Mouse (Mus musculus): ENCODE results near the gene Zfp800. TPM values are rescaled to one million over a fixed set of nuclear protein-coding genes. Genes with fewer than 3 reads are reported as not detected.

The Zfp800 gene
- total and polyA plus RNA-seq, 3 experiments: 95.3 to 235 (median 122) TPM

DNA sequence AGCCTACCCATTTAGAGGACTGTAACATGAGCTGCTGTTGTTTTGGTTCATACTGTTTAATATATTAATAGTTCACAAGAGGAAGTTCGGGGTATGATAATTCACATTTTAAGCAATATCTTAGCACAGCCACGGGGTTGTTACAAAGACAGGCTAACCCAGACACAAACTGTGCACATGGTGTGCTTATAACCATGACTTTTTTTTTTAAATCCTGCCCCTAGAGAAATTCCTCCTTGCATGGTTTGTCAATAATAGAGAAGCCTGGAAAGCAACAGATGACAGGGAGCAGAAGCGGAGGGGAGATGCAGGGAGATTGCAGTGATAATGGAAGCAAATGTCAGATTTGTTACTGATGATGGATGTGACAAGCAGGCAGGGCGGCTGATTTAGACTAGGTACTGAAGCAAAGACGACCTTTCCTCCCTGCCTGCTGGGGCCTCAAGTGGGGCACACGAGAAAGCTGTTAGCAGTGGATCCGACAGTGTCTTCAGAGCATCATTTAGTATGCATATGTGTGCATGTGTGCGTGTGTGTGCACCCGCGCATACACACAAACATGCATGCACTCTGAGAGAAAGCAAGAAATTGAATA lies 68.7 kb downstream of the Zfp800 start:
- no peak for ATAC-seq (ENCODE audit: extremely low read depth, insufficient number of reproducible peaks, low FRiP score, poor library complexity, severe bottlenecking)
- no peaks in the 10 kb centered on the region for H3K4me1 ChIP-seq (ENCODE audit: insufficient read depth, low read depth, low read length)
- no peak for DNase-seq (ENCODE audit: low spot score)
- no peaks in the 10 kb centered on the region for H3K36me3 ChIP-seq (replicated peaks)
- no peak for TF ChIP-seq CTCF (IDR thresholded peaks at IDR 0.05; ENCODE audit: low read depth, low read length)
- no peak for TF ChIP-seq GATA2 (IDR thresholded peaks at IDR 0.05; ENCODE audit: borderline replicate concordance, low read depth, low read length)
- TF ChIP-seq GATA1 (IDR thresholded peaks at IDR 0.05; ENCODE audit: borderline replicate concordance, low read length): no peak
- no peak for TF ChIP-seq POLR2AphosphoS5 (IDR thresholded peaks at IDR 0.05; ENCODE audit: insufficient replicate concordance, low read depth, low read length)
- TF ChIP-seq TAL1 (conservative IDR thresholded peaks at IDR 0.05; ENCODE audit: low read depth, low read length): no peak
- H3K27me3 ChIP-seq (ENCODE audit: insufficient read depth, low read length): peaks cover 19% of the 10 kb centered on the region
- H3K4me3 ChIP-seq (ENCODE audit: low read depth, low read length): no peak overlapping the region
- H3K9me3 ChIP-seq (replicated peaks): no peaks in the 10 kb centered on the region

DNA sequence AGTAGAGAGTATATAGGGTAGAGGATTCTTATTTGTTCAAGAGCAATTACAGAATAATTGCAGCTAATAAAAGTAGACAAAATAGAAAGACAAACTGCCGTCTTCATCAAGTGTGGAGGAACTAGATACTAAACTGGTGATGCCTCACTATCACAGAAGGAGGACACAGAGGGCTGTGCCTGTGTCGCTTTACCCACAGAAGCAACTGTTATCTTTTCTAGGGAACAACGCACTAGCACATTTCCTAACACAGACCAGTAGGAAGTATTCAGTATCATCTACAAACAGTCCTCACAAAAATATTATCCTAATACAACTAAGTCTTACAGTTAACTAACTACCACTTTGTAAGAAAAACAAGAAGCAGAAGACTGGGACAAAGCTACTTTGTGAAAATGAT lies 71.1 kb downstream of the Zfp800 start:
- ATAC-seq (ENCODE audit: extremely low read depth, insufficient number of reproducible peaks, low FRiP score, poor library complexity, severe bottlenecking) (no peak), DNase-seq (ENCODE audit: low spot score) (no peak)
- Histone ChIP-seq H3K4me3 (ENCODE audit: low read depth, low read length) (no peak overlapping the region), H3K4me1 (ENCODE audit: insufficient read depth, low read depth, low read length) (no peaks in the 10 kb centered on the region), H3K36me3 (replicated peaks) (no peaks in the 10 kb centered on the region), H3K27me3 (ENCODE audit: insufficient read depth, low read length) (peaks cover 7% of the 10 kb centered on the region; the same call in 1 of the 2 replicates), H3K9me3 (replicated peaks) (no peaks in the 10 kb centered on the region)
- no peak for TF ChIP-seq GATA1 (IDR thresholded peaks at IDR 0.05; ENCODE audit: borderline replicate concordance, low read length)
- TF ChIP-seq CTCF (IDR thresholded peaks at IDR 0.05; ENCODE audit: low read depth, low read length): no peak
- no peak for TF ChIP-seq POLR2AphosphoS5 (IDR thresholded peaks at IDR 0.05; ENCODE audit: insufficient replicate concordance, low read depth, low read length)
- TF ChIP-seq GATA2 (IDR thresholded peaks at IDR 0.05; ENCODE audit: borderline replicate concordance, low read depth, low read length): no peak
- TF ChIP-seq TAL1 (conservative IDR thresholded peaks at IDR 0.05; ENCODE audit: low read depth, low read length): no peak

DNA sequence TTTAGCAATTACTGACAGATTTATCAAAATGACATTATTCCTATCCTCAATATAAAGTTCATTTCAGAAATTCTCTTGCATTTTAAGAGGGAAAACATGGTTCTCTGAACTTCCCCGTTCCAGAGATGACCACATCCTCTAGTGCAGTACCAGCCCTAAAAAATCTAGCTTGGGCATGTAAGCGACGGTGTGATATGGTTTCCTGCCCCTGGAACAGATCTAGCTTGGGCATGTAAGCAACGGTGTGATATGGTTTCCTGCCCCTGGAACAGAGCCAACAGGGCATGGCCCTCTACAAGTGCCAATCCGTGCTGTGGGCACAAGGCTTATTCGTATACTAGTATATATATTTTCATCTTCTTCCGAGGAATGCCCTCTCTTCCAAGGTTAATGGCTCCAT lies 75.4 kb downstream of the Zfp800 start:
- H3K9me3 ChIP-seq (replicated peaks): no peaks in the 10 kb centered on the region
- TF ChIP-seq CTCF (IDR thresholded peaks at IDR 0.05; ENCODE audit: low read depth, low read length) (no peak), GATA2 (IDR thresholded peaks at IDR 0.05; ENCODE audit: borderline replicate concordance, low read depth, low read length) (no peak), GATA1 (IDR thresholded peaks at IDR 0.05; ENCODE audit: borderline replicate concordance, low read length) (no peak), TAL1 (conservative IDR thresholded peaks at IDR 0.05; ENCODE audit: low read depth, low read length) (no peak), POLR2AphosphoS5 (IDR thresholded peaks at IDR 0.05; ENCODE audit: insufficient replicate concordance, low read depth, low read length) (no peak)
- no peaks in the 10 kb centered on the region for H3K36me3 ChIP-seq (replicated peaks)
- DNase-seq (ENCODE audit: low spot score): no peak
- no peak overlapping the region for H3K4me3 ChIP-seq (ENCODE audit: low read depth, low read length)
- H3K27me3 ChIP-seq (ENCODE audit: insufficient read depth, low read length): peaks cover 7% of the 10 kb centered on the region; the same call in 1 of the 2 replicates
- H3K4me1 ChIP-seq (ENCODE audit: insufficient read depth, low read depth, low read length): no peaks in the 10 kb centered on the region
- no peak for ATAC-seq (ENCODE audit: extremely low read depth, insufficient number of reproducible peaks, low FRiP score, poor library complexity, severe bottlenecking)

DNA sequence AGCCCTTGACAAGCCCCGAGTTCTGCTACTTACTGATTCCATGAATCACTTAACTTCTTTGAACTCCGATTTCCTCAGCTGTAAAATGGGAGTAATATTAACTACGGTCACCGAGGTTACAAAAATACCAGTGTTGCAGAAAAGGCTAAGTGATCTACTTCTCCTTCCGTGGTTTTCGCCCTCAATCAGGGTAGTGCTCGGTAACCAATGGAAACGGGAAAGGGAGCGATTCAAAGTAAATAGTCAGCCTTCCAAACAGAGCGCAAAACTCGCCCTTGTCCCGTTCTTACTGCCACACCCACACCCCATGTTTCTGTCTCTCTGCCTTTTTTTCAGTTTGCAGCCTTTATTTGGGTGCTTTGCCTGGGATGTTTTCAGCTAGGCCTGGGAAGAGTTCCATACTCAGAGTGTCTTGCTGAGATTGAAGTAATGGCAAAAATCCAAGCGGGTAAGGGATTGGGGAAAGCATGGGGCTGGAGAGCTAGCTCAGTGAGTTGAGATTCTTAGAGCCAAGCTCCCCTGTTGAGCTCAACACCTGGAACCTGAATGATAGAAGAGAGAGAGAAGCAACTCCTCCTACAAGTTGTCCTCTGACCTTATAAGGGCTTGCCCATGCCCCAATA lies 78.0 kb downstream of the Zfp800 start:
- H3K27me3 ChIP-seq (ENCODE audit: insufficient read depth, low read length): peaks cover 13% of the 10 kb centered on the region
- no peaks in the 10 kb centered on the region for H3K9me3 ChIP-seq (replicated peaks)
- no peak for DNase-seq (ENCODE audit: low spot score)
- H3K4me1 ChIP-seq (ENCODE audit: insufficient read depth, low read depth, low read length): no peaks in the 10 kb centered on the region
- no peak overlapping the region for H3K4me3 ChIP-seq (ENCODE audit: low read depth, low read length)
- no peak for TF ChIP-seq CTCF (IDR thresholded peaks at IDR 0.05; ENCODE audit: low read depth, low read length)
- TF ChIP-seq GATA1 (IDR thresholded peaks at IDR 0.05; ENCODE audit: borderline replicate concordance, low read length): no peak
- TF ChIP-seq POLR2AphosphoS5 (IDR thresholded peaks at IDR 0.05; ENCODE audit: insufficient replicate concordance, low read depth, low read length): no peak
- no peak for TF ChIP-seq GATA2 (IDR thresholded peaks at IDR 0.05; ENCODE audit: borderline replicate concordance, low read depth, low read length)
- TF ChIP-seq TAL1 (conservative IDR thresholded peaks at IDR 0.05; ENCODE audit: low read depth, low read length): no peak
- ATAC-seq (ENCODE audit: extremely low read depth, insufficient number of reproducible peaks, low FRiP score, poor library complexity, severe bottlenecking): no peak
- H3K36me3 ChIP-seq (replicated peaks): no peaks in the 10 kb centered on the region

DNA sequence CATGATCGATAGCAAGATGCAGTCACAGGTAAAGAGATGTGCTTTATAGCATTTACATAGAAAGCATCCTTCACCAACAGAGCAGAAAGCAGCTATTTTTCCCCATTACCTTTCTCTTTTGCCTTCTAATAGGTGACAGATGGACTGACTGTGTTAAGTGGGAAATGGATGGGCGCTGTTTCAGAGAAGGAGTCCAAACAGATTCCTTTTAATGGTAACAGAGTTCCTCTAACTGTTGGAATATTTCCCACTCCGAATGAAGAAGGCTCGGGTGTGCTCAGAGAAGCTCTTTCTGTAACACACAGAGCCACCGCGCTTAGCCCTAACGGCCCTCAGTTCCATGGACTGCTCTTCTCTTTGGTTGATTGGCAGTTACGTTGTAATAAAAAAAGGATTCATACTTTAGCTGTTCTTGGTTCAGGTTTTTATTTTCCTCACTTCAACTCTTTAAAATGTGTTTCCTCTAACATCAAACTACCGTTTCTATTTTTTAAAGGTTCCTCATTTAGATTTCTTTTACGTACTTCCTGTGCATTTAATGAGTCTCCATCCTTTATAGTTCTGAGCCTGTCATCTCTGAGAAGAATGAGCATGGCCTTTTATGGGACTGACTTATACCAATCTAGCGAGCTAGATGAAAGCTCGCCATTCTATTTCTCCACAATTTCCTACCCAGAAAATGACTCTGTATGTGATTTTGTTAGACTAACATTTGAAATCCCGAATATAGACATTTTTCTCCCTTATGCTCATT lies 78.8 kb downstream of the Zfp800 start:
- Histone ChIP-seq H3K4me3 (ENCODE audit: low read depth, low read length) (no peak overlapping the region), H3K4me1 (ENCODE audit: insufficient read depth, low read depth, low read length) (no peaks in the 10 kb centered on the region), H3K36me3 (replicated peaks) (no peaks in the 10 kb centered on the region), H3K9me3 (replicated peaks) (no peaks in the 10 kb centered on the region), H3K27me3 (ENCODE audit: insufficient read depth, low read length) (peaks cover 11% of the 10 kb centered on the region)
- ATAC-seq (ENCODE audit: extremely low read depth, insufficient number of reproducible peaks, low FRiP score, poor library complexity, severe bottlenecking) (no peak), DNase-seq (ENCODE audit: low spot score) (no peak)
- TF ChIP-seq CTCF (IDR thresholded peaks at IDR 0.05; ENCODE audit: low read depth, low read length) (no peak), TAL1 (conservative IDR thresholded peaks at IDR 0.05; ENCODE audit: low read depth, low read length) (no peak), POLR2AphosphoS5 (IDR thresholded peaks at IDR 0.05; ENCODE audit: insufficient replicate concordance, low read depth, low read length) (no peak), GATA1 (IDR thresholded peaks at IDR 0.05; ENCODE audit: borderline replicate concordance, low read length) (no peak), GATA2 (IDR thresholded peaks at IDR 0.05; ENCODE audit: borderline replicate concordance, low read depth, low read length) (no peak)

DNA sequence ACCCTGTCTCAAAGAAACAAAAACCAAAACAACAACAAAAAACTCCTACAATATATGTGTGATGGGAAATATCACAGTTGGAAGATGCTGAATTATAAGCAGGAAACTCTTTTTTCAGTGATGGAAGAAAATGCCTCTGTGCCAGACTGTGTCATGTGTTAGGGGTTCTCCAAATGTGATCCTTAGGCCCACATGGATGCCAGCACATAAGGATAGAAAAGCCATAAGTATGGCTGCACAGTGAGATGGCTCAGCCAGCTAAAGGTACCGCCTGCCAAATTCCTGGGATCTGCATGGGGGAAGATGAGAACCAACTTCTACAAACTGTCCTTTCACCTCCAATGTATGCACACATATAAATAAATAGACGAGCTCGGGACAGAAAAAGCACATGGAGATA lies 82.6 kb downstream of the Zfp800 start:
- Histone ChIP-seq H3K4me3 (ENCODE audit: low read depth, low read length) (no peak overlapping the region), H3K36me3 (replicated peaks) (no peaks in the 10 kb centered on the region), H3K4me1 (ENCODE audit: insufficient read depth, low read depth, low read length) (no peaks in the 10 kb centered on the region), H3K9me3 (replicated peaks) (no peaks in the 10 kb centered on the region), H3K27me3 (ENCODE audit: insufficient read depth, low read length) (peaks cover 6% of the 10 kb centered on the region)
- DNase-seq (ENCODE audit: low spot score) (no peak), ATAC-seq (ENCODE audit: extremely low read depth, insufficient number of reproducible peaks, low FRiP score, poor library complexity, severe bottlenecking) (no peak)
- TF ChIP-seq GATA2 (IDR thresholded peaks at IDR 0.05; ENCODE audit: borderline replicate concordance, low read depth, low read length) (no peak), TAL1 (conservative IDR thresholded peaks at IDR 0.05; ENCODE audit: low read depth, low read length) (no peak), GATA1 (IDR thresholded peaks at IDR 0.05; ENCODE audit: borderline replicate concordance, low read length) (no peak), POLR2AphosphoS5 (IDR thresholded peaks at IDR 0.05; ENCODE audit: insufficient replicate concordance, low read depth, low read length) (no peak), CTCF (IDR thresholded peaks at IDR 0.05; ENCODE audit: low read depth, low read length) (no peak)
